Mouse (Mus musculus): ENCODE results near the gene Pxn. TPM values are rescaled to one million over a fixed set of nuclear protein-coding genes. Genes with fewer than 3 reads are reported as not detected.

Gene Pxn
- total and polyA plus RNA-seq, 2 experiments from 2014 or later, result 19.9 to 66.6 TPM

DNA sequence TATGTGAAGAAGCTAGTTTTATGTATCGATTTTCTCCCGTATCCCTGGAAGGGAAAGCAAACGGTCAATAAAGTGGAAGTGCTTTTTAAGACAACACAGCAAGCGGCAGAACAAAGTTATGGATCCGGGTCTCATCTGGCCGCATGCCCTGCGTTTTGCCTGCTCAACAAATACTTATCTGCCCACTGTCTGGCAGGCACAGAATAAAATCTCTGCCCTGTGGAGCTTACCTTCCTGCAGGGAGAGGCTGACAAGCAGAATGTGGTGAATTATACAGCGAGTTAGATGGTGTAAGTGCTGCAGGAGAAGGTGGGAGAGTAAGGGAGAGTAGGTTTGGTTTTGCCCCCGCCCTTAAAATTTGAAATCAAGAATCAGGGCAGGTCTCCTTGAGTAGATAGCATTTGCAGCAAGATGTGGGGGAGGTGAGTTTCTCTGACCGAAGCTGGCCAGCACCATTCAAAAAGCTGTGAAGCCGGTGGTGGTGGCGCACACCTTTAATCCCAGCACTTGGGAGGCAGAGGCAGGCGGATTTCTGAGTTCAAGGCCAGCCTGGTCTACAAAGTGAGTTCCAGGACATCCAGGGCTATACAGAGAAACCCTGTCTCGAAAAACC is 51.8 kb downstream of the Pxn start:
- no peak overlapping the region for H3K27ac ChIP-seq (ENCODE audit: low read depth)
- H3K36me3 ChIP-seq (replicated peaks; ENCODE audit: control insufficient read depth, insufficient read depth, low read length), result peaks cover 46% of the 10 kb centered on the region
- H3K4me3 ChIP-seq (ENCODE audit: low read depth, low read length), result no peak overlapping the region
- DNase-seq (ENCODE audit: low spot score) (no peak), ATAC-seq (ENCODE audit: insufficient read depth, low read depth) (no peak)
- H3K9me3 ChIP-seq (replicated peaks; ENCODE audit: control insufficient read depth, low read length), result no peaks in the 10 kb centered on the region
- H3K4me1 ChIP-seq (ENCODE audit: control insufficient read depth, insufficient read depth), result peaks cover 8% of the 10 kb centered on the region; the same call in 1 of the 2 replicates
- TF ChIP-seq CTCF (IDR thresholded peaks at IDR 0.05; ENCODE audit: low read depth), result no peak
- no peak for TF ChIP-seq EP300 (IDR thresholded peaks at IDR 0.05; ENCODE audit: low read depth)
- no peaks in the 10 kb centered on the region for H3K27me3 ChIP-seq (ENCODE audit: control insufficient read depth, insufficient read depth, low read length)
- H3K4me2 ChIP-seq (ENCODE audit: low read depth, low read length), result no peak overlapping the region
- 82% methylated on average over 14 of the region's 14 CpGs for WGBS
- no peak overlapping the region for H3K9ac ChIP-seq (replicated peaks; ENCODE audit: low read depth, low read length)

DNA sequence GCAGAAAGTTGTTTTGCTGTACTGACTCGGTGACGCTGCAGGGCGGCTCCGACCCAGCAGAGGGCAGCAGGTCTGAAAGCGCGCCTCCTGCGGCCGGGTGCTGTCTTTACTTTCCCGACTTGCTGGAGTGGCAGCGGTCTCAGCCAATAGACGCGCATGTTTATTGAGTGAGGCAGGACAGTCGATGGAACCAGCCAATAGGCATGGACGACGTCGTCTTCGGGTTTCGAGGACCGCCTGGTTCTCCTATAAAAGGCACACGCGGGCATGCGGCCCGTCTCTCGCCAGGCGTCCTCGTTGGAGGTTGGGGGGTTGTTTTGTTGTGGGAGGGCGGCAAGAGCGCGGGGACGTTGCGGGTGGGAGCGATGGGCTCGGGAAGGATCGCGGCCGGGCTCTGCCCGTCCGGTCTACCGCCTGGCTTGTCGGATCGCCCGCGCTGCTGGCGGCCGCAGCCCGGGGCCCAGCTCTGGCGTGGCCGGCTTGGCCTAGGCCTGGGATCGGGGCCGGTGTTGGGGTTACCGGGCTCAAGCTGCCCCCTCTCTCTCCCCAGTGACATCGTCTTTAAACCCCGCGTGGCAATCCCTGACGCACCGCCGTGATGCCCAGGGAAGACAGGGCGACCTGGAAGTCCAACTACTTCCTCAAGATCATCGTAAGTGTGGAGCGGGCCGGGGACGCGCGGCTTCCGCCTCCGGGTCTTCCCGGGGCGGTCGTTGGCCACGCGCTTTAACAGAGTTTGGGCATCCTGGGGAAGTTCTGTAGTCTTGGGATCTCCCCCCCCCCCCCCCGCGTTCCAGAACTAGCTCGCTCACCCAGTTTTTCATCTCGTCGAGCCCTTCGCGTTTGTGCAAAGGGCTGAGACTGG is 53.0 kb downstream of the Pxn start, which contains the start of gene Rplp0:
Gene Rplp0 (plus strand): TSS at position 231 of the 865 bp plus-strand sequence.
- DNase-seq (ENCODE audit: low spot score) (peak; percentile 97), ATAC-seq (ENCODE audit: insufficient read depth, low read depth) (peak; percentile 98)
- H3K9ac ChIP-seq (replicated peaks; ENCODE audit: low read depth, low read length), result peak within 1 kb of the TSS; percentile 95
- no peaks in the 10 kb centered on the region for H3K27me3 ChIP-seq (ENCODE audit: control insufficient read depth, insufficient read depth, low read length)
- under 1% methylated on average over 78 of the region's 78 CpGs for WGBS
- H3K4me1 ChIP-seq (ENCODE audit: control insufficient read depth, insufficient read depth), result peaks cover 8% of the 10 kb centered on the region; the same call in 1 of the 2 replicates
- H3K36me3 ChIP-seq (replicated peaks; ENCODE audit: control insufficient read depth, insufficient read depth, low read length), result peaks cover 42% of the 10 kb centered on the region
- peak within 1 kb of the TSS; percentile 88 for H3K27ac ChIP-seq (ENCODE audit: low read depth)
- H3K9me3 ChIP-seq (replicated peaks; ENCODE audit: control insufficient read depth, low read length), result no peaks in the 10 kb centered on the region
- peak; percentile 99 for TF ChIP-seq CTCF (IDR thresholded peaks at IDR 0.05; ENCODE audit: low read depth)
- peak; percentile 72; the same call in 1 of the 2 replicates for TF ChIP-seq EP300 (IDR thresholded peaks at IDR 0.05; ENCODE audit: low read depth)
- peak within 1 kb of the TSS; percentile 90 for H3K4me2 ChIP-seq (ENCODE audit: low read depth, low read length)
- peak within 1 kb of the TSS; percentile 92 for H3K4me3 ChIP-seq (ENCODE audit: low read depth, low read length)

DNA sequence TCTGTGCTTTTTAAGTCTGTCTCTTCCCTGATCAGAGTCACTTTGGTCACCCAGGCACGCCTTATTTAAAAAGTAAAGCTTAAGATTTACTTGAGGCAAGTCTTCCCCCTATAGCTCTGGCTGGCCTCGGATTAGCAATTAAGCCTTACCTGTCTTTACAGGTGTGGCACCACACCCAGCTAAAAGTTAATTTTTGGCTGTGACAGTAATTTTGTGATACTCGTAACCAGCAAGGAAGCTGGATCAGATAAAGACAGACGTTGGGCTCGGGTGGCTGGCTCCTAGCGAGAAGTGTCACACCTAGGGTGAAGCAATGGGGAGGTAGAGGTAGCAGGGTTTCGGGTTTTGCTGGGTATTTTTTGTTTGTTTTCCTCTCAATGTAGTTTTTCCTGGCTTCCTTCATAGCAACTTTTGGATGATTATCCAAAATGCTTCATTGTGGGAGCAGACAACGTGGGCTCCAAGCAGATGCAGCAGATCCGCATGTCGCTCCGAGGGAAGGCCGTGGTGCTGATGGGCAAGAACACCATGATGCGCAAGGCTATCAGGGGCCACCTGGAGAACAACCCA is 53.9 kb downstream of the Pxn start:
- Histone ChIP-seq H3K9ac (replicated peaks; ENCODE audit: low read depth, low read length) (peak overlapping the region; percentile 95), H3K4me3 (ENCODE audit: low read depth, low read length) (peak overlapping the region; percentile 92), H3K4me1 (ENCODE audit: control insufficient read depth, insufficient read depth) (peaks cover 12% of the 10 kb centered on the region; the same call in 1 of the 2 replicates), H3K27me3 (ENCODE audit: control insufficient read depth, insufficient read depth, low read length) (no peaks in the 10 kb centered on the region), H3K4me2 (ENCODE audit: low read depth, low read length) (peak overlapping the region; percentile 90), H3K36me3 (replicated peaks; ENCODE audit: control insufficient read depth, insufficient read depth, low read length) (peaks cover 33% of the 10 kb centered on the region), H3K9me3 (replicated peaks; ENCODE audit: control insufficient read depth, low read length) (no peaks in the 10 kb centered on the region), H3K27ac (ENCODE audit: low read depth) (no peak overlapping the region)
- 33% methylated on average over 13 of the region's 13 CpGs for WGBS
- ATAC-seq (ENCODE audit: insufficient read depth, low read depth), result no peak
- DNase-seq (ENCODE audit: low spot score), result no peak
- no peak for TF ChIP-seq EP300 (IDR thresholded peaks at IDR 0.05; ENCODE audit: low read depth)
- no peak for TF ChIP-seq CTCF (IDR thresholded peaks at IDR 0.05; ENCODE audit: low read depth)

DNA sequence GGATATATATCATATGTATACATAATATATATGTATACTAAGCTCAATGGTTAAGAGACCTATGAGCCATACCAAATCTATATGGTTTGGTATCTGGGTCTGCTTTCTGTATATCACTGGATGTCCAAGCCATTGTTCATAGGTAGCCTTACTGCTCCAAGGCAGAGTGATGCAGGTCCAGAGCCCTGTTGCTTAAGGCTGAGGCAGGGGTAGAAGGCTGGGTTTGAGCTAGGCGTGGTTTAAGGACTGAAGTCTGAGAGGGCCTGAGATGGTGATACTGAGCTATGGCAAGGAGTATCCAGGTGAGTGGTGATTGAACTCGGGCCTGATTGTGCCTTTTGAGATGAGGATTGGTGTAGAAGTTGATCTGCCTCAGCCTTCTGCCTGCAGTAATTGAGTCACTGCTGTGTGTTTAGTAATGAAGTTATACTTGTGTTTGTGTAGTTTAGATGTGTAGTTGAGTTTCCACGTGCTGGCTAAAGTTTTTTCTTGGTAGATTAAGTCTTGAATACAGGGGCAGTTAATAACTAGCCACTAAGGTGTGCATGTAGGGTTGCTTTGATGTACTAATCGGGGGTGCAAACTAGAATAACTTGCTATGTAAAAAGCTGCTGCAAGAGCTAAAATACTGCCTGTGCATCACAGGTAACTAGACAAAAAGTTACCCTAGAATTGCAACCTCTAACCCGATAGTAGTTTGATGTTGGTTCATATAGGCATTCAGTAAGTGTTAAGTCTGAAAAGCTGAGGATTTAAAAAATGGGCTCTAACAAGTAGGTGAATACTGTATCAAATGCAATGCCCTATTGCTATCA is 57.5 kb downstream of the Pxn start:
- Histone ChIP-seq H3K4me2 (ENCODE audit: low read depth, low read length) (no peak overlapping the region), H3K4me1 (ENCODE audit: control insufficient read depth, insufficient read depth) (peaks cover 20% of the 10 kb centered on the region), H3K36me3 (replicated peaks; ENCODE audit: control insufficient read depth, insufficient read depth, low read length) (peaks cover 33% of the 10 kb centered on the region), H3K9ac (replicated peaks; ENCODE audit: low read depth, low read length) (peak overlapping the region; percentile 94; the same call in 1 of the 2 replicates), H3K27ac (ENCODE audit: low read depth) (no peak overlapping the region), H3K9me3 (replicated peaks; ENCODE audit: control insufficient read depth, low read length) (no peaks in the 10 kb centered on the region), H3K4me3 (ENCODE audit: low read depth, low read length) (no peak overlapping the region), H3K27me3 (ENCODE audit: control insufficient read depth, insufficient read depth, low read length) (no peaks in the 10 kb centered on the region)
- 46% methylated on average over 5 of the region's 5 CpGs for WGBS
- no peak for TF ChIP-seq EP300 (IDR thresholded peaks at IDR 0.05; ENCODE audit: low read depth)
- no peak for TF ChIP-seq CTCF (IDR thresholded peaks at IDR 0.05; ENCODE audit: low read depth)
- no peak for DNase-seq (ENCODE audit: low spot score)
- no peak for ATAC-seq (ENCODE audit: insufficient read depth, low read depth)
